Mouse (Mus musculus) effector memory CD4-positive, alpha-beta T cell, adult 5 months (primary cell): Measurements from ENCODE around the gene Nepn. TPM values are rescaled to one million over a fixed set of nuclear protein-coding genes. Genes with fewer than 3 reads are reported as not detected.

Source experiments
- polyA plus RNA-seq: library from polyadenylated mRNA; unstranded; fragments of 100-300 nt; shearing (Covaris generic); gene quantifications from one replicate; pipeline ENCODE4 v1.2.1, GENCODE M21; 2017

Nepn gene
- polyA plus RNA-seq: not detected

DNA sequence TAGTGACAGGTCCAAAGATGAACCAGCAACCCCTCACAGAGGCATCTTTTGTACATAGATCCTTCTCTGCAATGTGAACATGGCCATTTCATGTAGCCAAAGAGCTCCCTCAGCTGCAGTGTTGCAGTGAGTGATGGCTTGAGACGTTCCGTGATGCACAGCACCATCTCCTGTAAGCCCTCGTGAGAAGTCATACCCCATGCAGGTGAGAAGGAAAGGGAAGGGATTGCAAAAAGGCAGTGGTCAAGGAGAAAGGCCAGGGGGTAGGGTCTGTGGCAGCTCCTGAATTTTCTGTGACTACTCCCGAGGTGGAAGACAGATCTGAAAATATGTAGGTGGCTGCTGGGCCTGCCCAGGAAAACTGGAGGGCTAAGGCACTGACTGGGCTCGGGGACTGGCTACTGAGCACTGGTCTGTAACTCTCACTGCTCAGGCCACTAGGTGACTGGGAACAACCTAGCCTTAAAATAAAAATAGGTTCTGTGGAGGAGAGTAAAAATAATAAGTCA lies at the start of gene Nepn:
TSS of gene Nepn (plus strand) at position 51 of the 509 bp plus-strand sequence.

DNA sequence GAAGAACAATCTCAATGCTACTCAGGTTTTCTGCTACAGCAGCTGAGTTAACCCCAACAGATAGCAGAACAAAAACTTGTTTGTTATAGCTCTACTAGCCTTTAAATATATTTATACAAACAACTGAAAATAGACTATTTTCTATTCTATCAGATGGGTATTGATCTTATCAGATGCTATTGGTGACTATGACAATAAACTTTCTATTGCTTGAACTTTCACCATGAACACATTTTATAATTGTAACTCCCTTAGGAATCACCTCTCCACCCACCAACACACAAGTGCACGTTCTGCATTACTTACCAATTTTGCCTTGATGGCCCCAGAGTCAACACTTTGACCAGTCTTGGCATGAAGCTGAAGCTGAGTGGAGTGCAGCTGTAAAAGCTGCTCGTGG lies 30.3 kb upstream of the Nepn start, which contains the start of gene Gm26741:
TSS of gene Gm26741 (plus strand) at position 301 of the 400 bp plus-strand sequence.

DNA sequence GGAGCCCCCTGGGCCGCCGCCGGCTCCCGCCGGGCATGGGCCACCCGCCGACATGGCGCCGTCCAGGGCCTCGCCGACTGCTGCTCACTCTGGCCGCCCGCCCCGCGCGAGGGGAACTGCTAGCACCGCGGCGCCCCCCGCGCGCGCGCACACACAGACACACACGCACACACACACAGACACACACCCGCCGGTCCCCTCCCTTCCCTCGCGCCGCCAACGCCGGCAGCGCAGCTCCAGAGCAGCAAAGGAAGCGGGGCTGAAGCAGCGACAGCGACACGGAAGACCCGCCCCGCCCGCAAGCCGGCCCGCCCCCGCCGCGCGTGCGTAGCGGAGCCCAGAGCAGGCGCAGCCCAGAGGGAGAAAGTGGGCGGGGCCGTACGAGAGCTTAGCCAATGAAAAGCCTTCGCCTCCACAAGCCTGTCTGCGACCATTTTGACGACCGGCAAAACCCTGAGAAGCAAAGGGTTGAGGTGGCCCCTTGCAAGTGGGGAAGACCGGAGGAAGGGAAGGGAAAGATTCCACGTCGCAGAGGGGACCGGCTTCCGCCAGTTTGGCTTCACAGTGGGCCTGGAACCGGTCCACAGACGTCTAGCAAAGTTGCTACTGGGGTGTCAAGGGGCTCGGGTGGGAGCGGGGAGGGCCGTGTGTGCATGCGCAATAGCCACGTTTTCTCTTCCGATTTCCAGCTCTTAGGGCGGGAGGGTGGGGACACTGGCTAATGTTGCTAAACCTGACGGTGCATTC lies 6.8 kb upstream of the Nepn start, which contains the start of gene Gopc:
TSS of gene Gopc (minus strand) at position 280 of the 747 bp plus-strand sequence.

DNA sequence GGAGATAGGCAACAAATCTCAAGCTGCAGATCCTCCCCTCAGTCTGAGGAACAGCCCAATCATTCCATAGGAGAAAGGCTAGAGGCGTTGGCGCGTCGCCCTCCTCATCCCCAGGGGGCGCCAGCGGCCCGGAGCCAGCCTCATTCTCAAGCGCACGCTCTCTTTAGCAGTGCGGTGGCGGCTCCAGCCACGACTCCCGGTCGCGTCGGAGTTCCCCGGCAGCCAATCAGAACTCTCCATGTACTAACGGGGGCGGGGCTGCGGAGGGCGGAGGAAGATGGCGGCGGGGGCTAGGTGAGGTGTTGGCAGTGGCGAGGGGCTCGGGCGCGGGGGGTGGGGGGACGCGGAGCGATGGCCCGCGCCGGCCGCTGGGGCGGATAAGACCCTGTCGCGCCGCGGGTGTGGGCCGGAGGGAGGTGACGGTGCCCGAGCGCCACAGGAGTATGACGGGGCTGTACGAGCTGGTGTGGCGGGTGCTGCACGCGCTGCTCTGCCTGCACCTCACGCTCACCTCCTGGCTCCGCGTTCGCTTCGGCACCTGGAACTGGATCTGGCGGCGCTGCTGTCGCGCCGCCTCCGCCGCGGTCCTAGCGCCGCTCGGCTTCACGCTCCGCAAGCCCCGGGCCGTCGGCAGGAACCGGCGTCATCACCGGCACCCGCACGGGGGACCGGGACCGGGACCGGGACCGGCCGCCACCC lies 28.7 kb downstream of the Nepn start, which contains the start of gene Nus1:
TSS of gene Nus1 (plus strand) at position 249 of the 699 bp plus-strand sequence.

Other genes with a start within 250 kb of the Nepn start
- 0.05 TPM for gene Ros1, start 193.7 kb upstream of the Nepn start, polyA plus RNA-seq
- gene Dcbld1, start 155.4 kb upstream of the Nepn start, polyA plus RNA-seq: 0.14 TPM
- gene Gm26741, start 30.2 kb upstream of the Nepn start, polyA plus RNA-seq: not detected
- gene Gopc, start 6.8 kb upstream of the Nepn start, polyA plus RNA-seq: 22.0 TPM
- gene Nus1, start 28.6 kb downstream of the Nepn start, polyA plus RNA-seq: 18.0 TPM